Mouse (Mus musculus) hindbrain, embryonic 16.5 days (tissue): ENCODE measurements around the gene Dgkq. TPM values are rescaled to one million over a fixed set of nuclear protein-coding genes. Genes with fewer than 3 reads are reported as not detected.

Experiments
- ATAC-seq: fragments of 200-750 bp; cut with Nextera tagmentation; 2 replicates; pipeline ENCODE4 v1.8.0; 2017; ENCODE audit warnings: moderate TSS enrichment, moderate library complexity
- H3K27ac ChIP-seq: fragments of 300-500 bp; sonication (generic); 2 replicates; pipeline ENCODE4 v1.5.1; 2014; ENCODE audit warnings: low read depth, mild to moderate bottlenecking, control low read depth, low read length, moderate library complexity
- H3K27me3 ChIP-seq: fragments of 300-500 bp; sonication (generic); replicated peaks from 2 replicates; pipeline ENCODE4 v1.6.1; 2014; ENCODE audit warnings: low read length; ENCODE audit not compliant: control insufficient read depth, insufficient read depth
- H3K36me3 ChIP-seq: fragments of 300-500 bp; sonication (generic); 2 replicates; pipeline ENCODE4 v1.6.1; 2014; ENCODE audit warnings: mild to moderate bottlenecking, low read length, moderate library complexity, mixed read lengths; ENCODE audit not compliant: control insufficient read depth, insufficient read depth
- H3K4me1 ChIP-seq: fragments of 300-500 bp; sonication (generic); 2 replicates; pipeline ENCODE4 v1.6.1; 2014; ENCODE audit warnings: low read depth, low read length; ENCODE audit not compliant: control insufficient read depth, insufficient read depth
- H3K4me2 ChIP-seq: fragments of 300-500 bp; sonication (generic); 2 replicates; pipeline ENCODE4 v1.6.1; 2014; ENCODE audit warnings: mild to moderate bottlenecking, low read length, control low read depth, moderate library complexity
- H3K4me3 ChIP-seq: fragments of 300-500 bp; sonication (generic); 2 replicates; pipeline ENCODE4 v1.5.1; 2014; ENCODE audit warnings: mild to moderate bottlenecking, low read length, control low read depth, moderate library complexity
- H3K9ac ChIP-seq: fragments of 300-500 bp; sonication (generic); 2 replicates; pipeline ENCODE4 v1.6.1; 2014; ENCODE audit warnings: low read depth, mild to moderate bottlenecking, control low read depth, low read length, moderate library complexity
- H3K9me3 ChIP-seq: fragments of 300-500 bp; sonication (generic); 2 replicates; pipeline ENCODE4 v1.6.1; 2014; ENCODE audit warnings: mild to moderate bottlenecking, low read length, moderate library complexity; ENCODE audit not compliant: control insufficient read depth
- WGBS: fragments of 180-500 bp; shearing (Covaris S2); extraction: QIAGEN DNeasy Blood & Tissue Kit; methylation state at CpG from one replicate; pipeline ENCODE4 v1.1.7; 2014; 5-methylcytosine and 5-hydroxymethylcytosine counted together
- polyA plus RNA-seq: library from polyadenylated mRNA; unstranded; fragments of >200 nt; fragmentation: Nextera tagmentation; extraction: Ambion mirVana; gene quantifications from 2 replicates; pipeline ENCODE4 v1.2.1, GENCODE M21; 2015

Gene Dgkq
- polyA plus RNA-seq, 1 experiment from 2014 or later = 26.6 TPM

DNA sequence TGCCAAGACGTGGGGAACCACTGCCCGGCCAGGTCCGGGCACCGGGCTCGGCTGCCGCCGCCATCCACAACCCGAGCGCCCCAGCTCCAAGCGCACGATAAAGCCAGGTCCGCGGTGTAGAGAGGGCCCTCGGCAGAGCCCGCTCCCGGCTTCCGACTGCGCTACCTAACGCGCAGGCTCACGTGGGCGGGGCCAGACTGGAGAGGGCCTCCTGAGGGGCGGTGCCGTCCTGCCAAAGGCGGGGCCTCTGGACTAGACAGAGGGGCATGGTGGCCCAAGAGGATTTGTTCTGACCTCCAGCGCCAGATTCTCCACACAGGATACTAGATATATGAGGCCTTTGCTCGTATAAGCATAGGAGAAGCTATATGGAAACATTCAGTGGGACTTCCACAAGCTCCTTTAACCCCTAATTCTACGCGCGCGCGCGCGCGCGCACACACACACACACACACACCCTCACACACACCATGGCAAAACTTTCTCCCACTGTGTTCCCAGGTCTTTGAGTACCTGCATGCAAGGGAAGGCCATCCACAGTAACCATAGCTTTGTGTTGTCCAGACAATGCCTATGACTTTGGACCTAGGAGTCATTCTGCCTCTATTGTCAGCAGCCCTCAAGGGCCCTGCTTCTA is 8.7 kb downstream of the Dgkq start:
- 9% methylated on average over 36 of the region's 36 CpGs for WGBS

DNA sequence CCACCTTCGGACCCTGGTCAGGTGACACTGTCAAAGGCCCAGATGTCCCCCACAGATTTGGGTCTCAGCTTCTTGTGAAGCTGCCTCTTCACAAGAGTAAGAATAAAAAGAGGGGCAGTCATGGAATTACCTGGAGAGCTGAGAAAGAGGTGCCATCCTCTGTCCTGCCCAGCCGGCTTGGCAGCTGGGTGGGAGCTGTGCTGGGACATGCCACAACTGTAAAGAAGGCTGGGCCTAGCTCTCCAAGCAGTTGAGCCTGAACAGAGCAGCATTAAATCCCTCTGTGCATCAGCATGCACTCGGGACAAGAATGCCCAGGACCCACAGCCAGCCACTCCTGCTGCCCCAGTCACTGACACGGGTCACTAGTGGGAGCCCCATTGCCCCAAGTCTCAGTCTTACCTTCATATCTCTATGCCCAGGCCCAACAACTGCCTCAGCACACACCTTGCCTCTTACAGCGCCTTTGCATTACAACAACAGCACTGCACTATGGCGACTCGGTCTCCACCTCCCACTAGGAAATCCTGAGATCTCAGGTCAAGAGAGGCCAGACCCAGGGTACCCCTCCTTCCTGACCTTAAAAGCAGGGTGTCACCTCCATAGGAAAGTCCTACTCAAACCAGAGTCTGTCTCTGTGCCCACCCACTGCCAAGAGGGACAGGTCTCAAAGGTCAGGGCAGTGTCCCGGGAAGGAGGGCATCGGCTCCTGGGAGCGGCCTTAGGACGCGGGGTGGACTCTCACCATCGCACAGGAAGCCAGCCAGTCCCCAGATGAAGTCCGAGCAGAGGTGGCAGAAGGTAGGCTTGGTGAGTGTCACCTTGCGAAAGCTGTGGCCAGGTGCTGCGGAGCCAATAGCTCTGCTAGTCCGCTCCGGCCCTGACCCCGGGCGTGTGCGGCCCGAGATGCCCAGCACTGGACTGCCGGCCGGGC is 9.5 kb downstream of the Dgkq start, which contains the start of gene Idua:
Gene Idua (plus strand): TSS at position 634 of the 934 bp plus-strand sequence.
- Histone ChIP-seq H3K4me3 (peak within 1 kb of the TSS; percentile 95), H3K4me1 (peaks cover 17% of the 10 kb centered on the region), H3K4me2 (peak within 1 kb of the TSS; percentile 91), H3K9me3 (no peaks in the 10 kb centered on the region), H3K36me3 (peaks cover 16% of the 10 kb centered on the region), H3K27ac (peak within 1 kb of the TSS; percentile 41), H3K9ac (peak within 1 kb of the TSS; percentile 98), H3K27me3 (no peaks in the 10 kb centered on the region)
- ATAC-seq = peak; percentile 71
- WGBS = 10% methylated on average over 24 of the region's 24 CpGs

More for the DNA sequence above, 8.7 kb downstream of the Dgkq start:
- no peaks in the 10 kb centered on the region for H3K9me3 ChIP-seq
- peaks cover 9% of the 10 kb centered on the region for H3K36me3 ChIP-seq
- H3K4me1 ChIP-seq = peaks cover 17% of the 10 kb centered on the region
- H3K27me3 ChIP-seq = no peaks in the 10 kb centered on the region
- ATAC-seq = peak; percentile 98
- H3K4me3 ChIP-seq = peak overlapping the region; percentile 95
- H3K9ac ChIP-seq = peak overlapping the region; percentile 98
- H3K27ac ChIP-seq = peak overlapping the region; percentile 41
- H3K4me2 ChIP-seq = peak overlapping the region; percentile 91

DNA sequence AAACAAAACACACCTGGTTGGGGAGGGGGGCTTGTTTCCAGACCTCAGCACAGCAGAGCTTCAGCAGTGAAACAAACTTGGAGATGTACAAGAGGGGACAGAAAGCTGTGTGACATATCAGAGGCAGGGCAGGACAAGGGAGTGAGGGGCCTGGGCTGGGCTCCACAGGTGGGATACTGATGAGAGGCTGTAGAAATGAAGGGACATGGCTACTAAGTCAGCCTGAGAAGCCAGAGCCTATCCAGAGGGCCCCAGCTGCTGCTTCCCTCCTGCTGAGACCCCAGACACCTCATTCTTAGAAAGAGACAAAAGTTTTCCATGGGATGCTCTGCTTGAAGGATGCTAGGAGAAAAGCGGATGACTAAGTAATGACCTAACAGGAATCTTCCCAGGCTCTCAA is 10.9 kb downstream of the Dgkq start:
- Histone ChIP-seq H3K9me3 (no peaks in the 10 kb centered on the region), H3K36me3 (peaks cover 29% of the 10 kb centered on the region), H3K27me3 (no peaks in the 10 kb centered on the region), H3K27ac (no peak overlapping the region), H3K9ac (peak overlapping the region; percentile 4; the same call in 1 of the 2 replicates), H3K4me2 (no peak overlapping the region), H3K4me1 (peaks cover 17% of the 10 kb centered on the region), H3K4me3 (no peak overlapping the region)
- no peak for ATAC-seq
- 46% methylated on average over 1 of the region's 1 CpGs for WGBS

DNA sequence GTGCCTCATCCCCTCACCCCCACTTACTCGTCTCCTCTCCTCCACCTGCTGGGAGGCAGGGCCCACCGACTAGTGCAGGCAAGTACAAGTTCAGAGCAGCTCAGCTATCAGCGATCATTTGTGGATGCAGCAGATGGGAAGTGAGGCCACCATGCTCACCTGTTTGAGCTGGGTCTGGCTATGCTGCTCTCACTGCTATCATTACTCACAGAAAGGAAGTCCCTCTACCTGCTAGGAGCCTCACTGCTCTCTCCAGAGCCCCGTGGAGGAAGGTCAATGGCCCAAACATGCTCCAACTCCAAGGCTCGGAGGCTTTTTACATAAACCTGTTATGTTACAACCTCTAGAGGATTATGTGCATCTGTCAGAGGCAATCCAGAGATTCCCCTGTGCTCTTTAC is 12.1 kb downstream of the Dgkq start:
- Histone ChIP-seq H3K36me3 (peaks cover 37% of the 10 kb centered on the region), H3K4me3 (no peak overlapping the region), H3K4me1 (peaks cover 17% of the 10 kb centered on the region), H3K4me2 (no peak overlapping the region), H3K9ac (no peak overlapping the region), H3K27me3 (no peaks in the 10 kb centered on the region), H3K27ac (no peak overlapping the region), H3K9me3 (no peaks in the 10 kb centered on the region)
- WGBS = 65% methylated on average over 5 of the region's 5 CpGs
- no peak for ATAC-seq

DNA sequence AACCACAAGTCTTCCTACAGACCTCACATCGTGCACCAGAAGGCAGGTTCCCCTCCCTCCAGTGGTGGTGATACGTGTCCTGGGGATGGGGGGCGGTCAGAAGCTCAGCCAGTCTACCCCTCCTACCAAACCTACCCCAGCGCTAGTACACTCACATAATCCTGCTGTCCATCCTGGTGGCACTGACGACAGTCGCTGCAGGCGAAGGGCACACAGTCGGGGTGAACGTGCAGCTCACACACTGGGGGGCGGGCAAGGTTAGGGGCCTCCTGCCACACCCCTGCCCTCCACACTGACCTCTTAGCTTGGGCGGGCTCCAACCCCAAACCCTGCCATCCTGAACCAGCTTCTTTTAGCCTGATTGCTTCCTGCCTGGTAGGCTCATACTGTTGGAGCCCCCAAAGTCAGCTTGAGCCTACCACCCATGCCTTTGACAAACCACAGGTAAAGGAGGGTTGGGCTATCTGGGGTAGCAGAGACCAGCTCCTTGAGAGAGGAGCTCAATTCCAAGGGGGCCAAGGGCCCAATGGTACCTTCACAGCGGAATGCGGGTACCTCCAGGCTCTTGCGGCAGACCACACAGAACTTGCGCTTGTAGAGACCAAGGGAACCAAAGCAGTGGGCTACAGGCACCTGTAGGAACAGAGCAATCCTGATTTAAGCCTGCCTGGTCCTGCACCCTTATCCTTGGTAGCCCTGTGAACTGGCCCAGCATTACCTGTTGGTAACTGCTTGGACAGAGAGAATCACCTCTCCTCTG is 13.4 kb downstream of the Dgkq start:
- Histone ChIP-seq H3K27ac (no peak overlapping the region), H3K9me3 (no peaks in the 10 kb centered on the region), H3K4me1 (peaks cover 17% of the 10 kb centered on the region), H3K9ac (no peak overlapping the region), H3K4me2 (no peak overlapping the region), H3K27me3 (no peaks in the 10 kb centered on the region), H3K36me3 (peaks cover 46% of the 10 kb centered on the region), H3K4me3 (no peak overlapping the region)
- ATAC-seq = no peak
- WGBS = 88% methylated on average over 15 of the region's 15 CpGs

DNA sequence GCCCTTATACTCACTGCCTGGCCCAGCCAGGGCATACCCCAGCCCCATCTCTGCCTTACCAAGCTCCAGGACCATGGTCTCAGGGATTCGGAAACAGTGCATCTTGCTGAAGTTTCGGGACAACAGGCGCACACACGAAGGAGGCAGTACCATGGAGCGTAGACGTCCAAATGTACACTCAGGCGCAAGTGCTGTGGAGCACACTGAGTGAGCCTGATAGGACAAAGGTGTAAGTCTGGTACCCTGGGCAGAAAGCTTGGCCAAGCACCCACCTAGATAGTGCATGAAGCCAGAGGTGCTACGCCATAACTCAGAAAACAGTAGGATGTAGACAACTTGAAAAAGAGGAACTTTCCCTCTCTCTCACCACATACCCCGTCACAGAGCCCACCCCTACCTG is 14.1 kb downstream of the Dgkq start:
- no peak overlapping the region for H3K4me2 ChIP-seq
- 96% methylated on average over 9 of the region's 9 CpGs for WGBS

DNA sequence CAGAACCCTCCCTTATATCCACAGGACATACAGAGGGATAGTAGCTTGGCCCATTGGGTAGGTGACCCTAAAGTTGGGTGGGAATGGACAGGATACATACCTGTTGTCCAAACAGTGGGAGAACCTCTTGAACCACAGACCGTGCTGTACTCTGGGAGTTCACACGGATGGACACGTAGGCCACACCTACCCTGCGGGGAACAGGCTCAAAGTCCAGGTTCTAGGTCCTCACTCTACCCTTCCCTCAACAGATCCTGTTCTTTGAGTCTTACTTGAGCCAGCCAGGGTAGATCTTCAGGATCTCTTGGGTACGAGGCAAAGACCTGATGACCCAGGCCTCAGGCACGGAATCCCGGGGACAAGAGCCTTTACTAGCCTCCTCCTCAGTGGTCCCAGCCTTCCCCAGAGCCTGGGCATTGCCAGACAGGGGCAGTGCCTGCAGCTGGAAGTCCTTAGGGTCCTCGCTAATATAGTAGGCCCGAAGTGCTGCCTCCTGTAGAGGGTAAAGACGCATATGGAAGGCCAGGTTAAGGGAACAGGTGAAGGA is 15.0 kb downstream of the Dgkq start:
- ATAC-seq = no peak
- peaks cover 10% of the 10 kb centered on the region for H3K4me1 ChIP-seq
- WGBS = 95% methylated on average over 10 of the region's 10 CpGs
- peaks cover 52% of the 10 kb centered on the region for H3K36me3 ChIP-seq
- H3K9ac ChIP-seq = no peak overlapping the region
- H3K4me2 ChIP-seq = no peak overlapping the region
- no peak overlapping the region for H3K4me3 ChIP-seq
- H3K27me3 ChIP-seq = no peaks in the 10 kb centered on the region
- no peaks in the 10 kb centered on the region for H3K9me3 ChIP-seq
- H3K27ac ChIP-seq = no peak overlapping the region

More for the DNA sequence above, 14.1 kb downstream of the Dgkq start:
- no peak overlapping the region for H3K27ac ChIP-seq
- peaks cover 17% of the 10 kb centered on the region for H3K4me1 ChIP-seq
- H3K9ac ChIP-seq = no peak overlapping the region
- no peaks in the 10 kb centered on the region for H3K9me3 ChIP-seq
- H3K27me3 ChIP-seq = no peaks in the 10 kb centered on the region
- ATAC-seq = no peak
- H3K36me3 ChIP-seq = peaks cover 46% of the 10 kb centered on the region
- no peak overlapping the region for H3K4me3 ChIP-seq

DNA sequence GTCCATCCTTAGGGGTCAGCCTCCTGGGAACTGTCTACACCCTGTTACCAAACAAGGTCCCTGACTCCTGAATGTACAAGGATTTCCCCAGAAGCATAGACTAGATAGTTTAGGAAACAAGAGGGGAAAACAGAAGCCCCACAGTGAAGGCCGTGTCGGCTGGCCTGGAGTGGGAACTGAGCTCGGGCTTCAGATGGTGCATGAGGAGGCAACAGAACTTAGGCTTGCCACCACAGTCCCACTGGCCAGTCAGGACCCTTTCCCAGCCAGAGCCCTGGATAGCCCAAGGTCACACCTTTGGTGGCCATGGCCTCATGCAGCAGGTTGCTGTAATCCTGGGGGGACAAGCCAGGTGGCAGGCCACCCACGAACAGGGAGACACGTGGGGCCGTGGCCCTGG is 16.1 kb downstream of the Dgkq start:
- no peaks in the 10 kb centered on the region for H3K27me3 ChIP-seq
- 91% methylated on average over 6 of the region's 6 CpGs for WGBS
- H3K9ac ChIP-seq = no peak overlapping the region
- peaks cover 62% of the 10 kb centered on the region for H3K36me3 ChIP-seq
- no peak for ATAC-seq
- H3K4me2 ChIP-seq = no peak overlapping the region
- no peak overlapping the region for H3K4me3 ChIP-seq
- H3K9me3 ChIP-seq = no peaks in the 10 kb centered on the region
- no peak overlapping the region for H3K27ac ChIP-seq
- H3K4me1 ChIP-seq = no peaks in the 10 kb centered on the region
